Mouse (Mus musculus) megakaryocyte, adult 5-6 weeks (primary cell): ENCODE results near the gene Kalrn. TPM values are rescaled to one million over a fixed set of nuclear protein-coding genes. Genes with fewer than 3 reads are reported as not detected.

Experiments used
- ATAC-seq: 2 replicates; pipeline ENCODE4 v1.8.0; 2016; ENCODE audit warnings: mild to moderate bottlenecking, inconsistent platforms; ENCODE audit not compliant: poor library complexity, severe bottlenecking
- total RNA-seq, 2 experiments: library from RNA; stranded (forward) in 1 of 2; stranded (reverse) in 1 of 2; fragments of 153-499, 151-499 nt in 1 of 2; fragments of 221-1000, 200-1000 nt in 1 of 2; gene quantifications; 2 replicates each; pipeline versions ENCODE4 v1.2.3 to v1.2.4; 2015 to 2017

The Kalrn gene
- total RNA-seq, 2 experiments from 2014 or later = 0.81 to 1.2 TPM

GRCm38 (mm10) chr16:34372103-34372741 is 201.1 kb downstream of the Kalrn start:
- ATAC-seq = no peak

DNA sequence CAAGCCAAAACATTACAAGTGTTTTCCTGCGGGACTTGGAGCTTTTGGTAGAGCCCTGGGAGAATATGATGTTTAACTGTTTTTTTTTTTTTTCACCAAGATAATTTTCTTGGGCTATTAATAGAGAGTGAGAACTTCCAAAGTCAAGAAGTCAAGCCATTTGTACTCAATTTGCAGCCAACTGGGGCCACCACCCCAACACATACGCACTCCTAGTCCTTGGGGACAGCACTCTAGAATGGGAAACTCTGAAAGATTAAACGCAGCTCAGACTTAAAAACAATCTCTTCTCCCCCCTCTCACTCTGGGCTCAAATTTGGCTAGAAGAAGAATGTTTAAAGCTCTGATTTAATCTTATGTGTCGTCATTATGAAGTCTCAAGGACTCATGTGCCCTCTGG is 214.1 kb downstream of the Kalrn start:
- no peak for ATAC-seq

DNA sequence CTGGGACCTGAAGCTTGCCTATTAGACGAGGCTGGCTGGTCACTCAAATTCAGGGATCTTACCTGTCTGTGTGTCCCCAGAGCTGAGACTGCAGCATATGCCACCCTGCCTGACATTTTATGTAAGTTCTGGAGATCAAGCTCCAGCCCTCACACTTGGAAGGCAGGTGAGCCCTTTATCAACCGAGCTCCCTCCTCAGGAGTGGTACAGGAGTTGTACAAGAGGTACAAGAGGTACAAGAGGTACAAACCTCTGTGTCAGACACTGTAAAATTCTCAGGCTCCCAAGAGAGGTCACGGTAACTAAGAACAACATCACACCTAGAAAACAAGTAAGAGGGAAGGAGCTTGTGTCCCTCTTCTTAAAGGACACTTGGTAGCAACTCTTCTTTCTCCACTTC is 217.8 kb downstream of the Kalrn start:
- ATAC-seq = no peak

DNA sequence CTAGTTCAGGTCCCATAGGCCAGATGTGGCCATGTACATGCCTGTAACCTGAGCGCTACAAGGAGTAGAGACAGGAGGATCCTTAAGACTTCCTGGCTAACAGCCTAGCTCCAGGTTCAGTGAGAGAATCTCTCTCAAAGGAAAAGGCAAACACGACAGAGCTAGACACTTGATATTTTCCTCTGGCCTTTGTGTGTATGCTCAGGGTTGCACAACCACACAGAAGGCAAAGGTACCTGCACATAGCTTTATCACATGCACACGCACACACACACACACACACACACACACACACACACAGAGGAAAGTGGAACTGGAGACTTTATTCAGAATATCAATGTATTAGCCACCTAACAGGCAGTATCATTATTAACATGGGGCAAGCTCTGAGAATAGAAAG is 219.3 kb downstream of the Kalrn start:
- ATAC-seq = no peak

DNA sequence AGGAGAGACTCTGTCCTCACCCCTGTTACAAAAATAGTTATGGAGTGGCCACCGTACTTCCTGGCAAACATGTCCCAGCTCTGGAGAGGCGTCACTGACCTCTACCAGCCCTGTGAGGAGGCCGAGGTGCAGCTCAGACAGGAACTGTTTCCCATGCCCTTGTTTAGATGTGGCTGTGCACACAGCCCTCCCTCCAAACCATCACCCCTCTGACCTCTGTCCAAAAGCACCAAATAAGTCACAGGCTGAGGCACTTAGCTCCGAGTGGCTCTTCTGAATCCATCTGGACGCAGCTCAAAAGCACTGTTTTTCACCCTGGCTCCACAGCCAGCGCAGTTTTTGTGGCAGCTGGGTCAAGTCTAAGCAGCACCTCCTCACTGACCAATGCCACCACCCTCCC is 220.6 kb downstream of the Kalrn start:
- no peak for ATAC-seq

- ATAC-seq = no peak
Observed at GRCm38 (mm10) chr16:34351575-34352150, 221.7 kb downstream of the Kalrn start.

- ATAC-seq = no peak
Observed at GRCm38 (mm10) chr16:34347574-34347973, 225.8 kb downstream of the Kalrn start.

DNA sequence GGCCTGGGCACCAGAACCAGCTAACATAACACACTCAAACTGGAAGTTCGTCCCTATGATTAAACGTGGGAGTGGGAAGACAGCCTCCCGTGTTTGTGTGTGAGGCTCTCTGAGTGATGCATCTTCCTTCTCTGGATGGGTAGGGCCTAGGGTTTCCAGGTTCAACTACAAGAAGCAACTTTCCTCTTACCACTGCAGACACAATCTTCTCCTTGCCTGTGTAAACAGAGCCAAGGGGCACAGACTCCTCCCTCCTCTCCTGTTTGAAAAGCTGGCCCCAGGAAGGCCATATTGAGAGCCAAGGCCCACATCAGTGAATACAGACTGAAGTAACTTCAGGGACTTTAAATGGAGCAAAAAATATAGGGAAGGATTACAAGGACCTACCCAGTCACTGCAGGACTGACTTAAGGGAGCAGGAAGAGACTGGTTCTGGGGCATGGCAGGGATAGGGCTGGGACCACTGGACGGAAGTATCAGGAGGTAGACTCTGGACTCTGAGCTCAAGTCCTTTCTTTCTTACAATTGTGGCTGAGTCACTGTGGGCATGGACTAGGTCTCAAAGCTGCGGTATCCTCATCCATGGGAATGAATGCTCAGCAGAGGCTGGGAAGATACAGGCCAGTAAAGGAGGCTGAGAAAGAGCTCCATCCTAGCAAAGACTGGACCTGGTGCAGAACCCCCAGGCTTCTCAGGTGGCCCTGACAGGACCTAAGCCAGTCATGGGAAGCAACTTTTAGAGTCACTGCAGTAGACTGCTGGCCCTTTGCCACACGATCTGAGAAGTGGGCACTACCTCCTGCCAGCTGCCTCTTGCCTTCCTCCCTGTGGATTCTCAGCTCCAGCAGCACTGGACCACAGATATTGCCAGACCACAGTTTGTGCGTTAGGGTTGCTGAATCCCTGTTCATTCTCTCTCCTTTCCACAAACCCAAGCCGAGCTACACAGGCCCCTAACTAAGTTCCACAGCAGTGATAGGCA is 228.1 kb downstream of the Kalrn start:
- no peak for ATAC-seq

- ATAC-seq = no peak
Observed at GRCm38 (mm10) chr16:34343968-34344367, 229.4 kb downstream of the Kalrn start.

DNA sequence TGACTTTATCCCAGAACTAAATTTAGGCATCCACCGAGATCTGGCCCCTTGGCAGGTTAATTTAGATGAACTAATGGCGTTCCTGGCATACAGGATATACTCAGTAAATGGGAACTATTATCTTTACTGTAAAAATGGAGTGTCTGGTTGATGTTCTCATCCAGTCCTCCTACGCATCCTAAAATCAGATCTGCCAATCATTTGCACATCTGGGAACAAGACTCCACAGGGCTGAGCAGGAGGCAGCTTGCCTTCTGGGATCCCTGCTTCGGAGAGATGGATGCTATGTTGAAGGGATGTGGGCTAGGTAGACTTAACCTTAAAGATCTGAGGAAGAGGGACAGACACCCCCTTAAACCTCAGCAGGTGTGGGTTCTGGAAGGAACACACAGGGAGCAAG is 230.2 kb downstream of the Kalrn start:
- ATAC-seq = no peak

GRCm38 (mm10) chr16:34342369-34343160 is 230.8 kb downstream of the Kalrn start:
- ATAC-seq = no peak

GRCm38 (mm10) chr16:34334919-34335318 is 238.4 kb downstream of the Kalrn start:
- ATAC-seq = no peak

GRCm38 (mm10) chr16:34331630-34332029 is 241.7 kb downstream of the Kalrn start:
- ATAC-seq = no peak

- ATAC-seq = no peak
Observed at GRCm38 (mm10) chr16:34329876-34330275, 243.5 kb downstream of the Kalrn start.

GRCm38 (mm10) chr16:34329431-34329873 is 243.9 kb downstream of the Kalrn start:
- no peak for ATAC-seq

DNA sequence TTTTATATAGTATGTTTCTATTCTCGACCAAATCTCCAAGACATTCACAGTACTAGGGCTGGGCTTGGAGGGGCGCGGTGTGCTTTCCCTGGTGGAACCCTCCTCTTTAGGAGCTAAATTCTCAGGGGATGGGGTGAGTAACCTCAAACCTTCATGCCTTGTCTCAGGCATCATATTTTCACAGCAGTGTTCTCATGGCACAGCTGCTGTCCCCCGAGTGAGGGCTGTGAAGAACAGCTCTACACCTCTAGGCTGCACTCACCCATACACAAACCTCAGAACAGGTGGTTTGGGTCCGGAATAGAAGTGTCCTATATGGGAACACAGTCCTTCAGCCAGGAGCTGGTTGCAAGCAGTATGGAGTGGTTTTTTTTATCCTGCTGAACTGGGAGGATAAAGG is 245.4 kb downstream of the Kalrn start:
- no peak for ATAC-seq

- ATAC-seq = no peak
Observed at GRCm38 (mm10) chr16:34325869-34326268, 247.5 kb downstream of the Kalrn start.

GRCm38 (mm10) chr16:34325161-34325560 is 248.2 kb downstream of the Kalrn start:
- no peak for ATAC-seq

DNA sequence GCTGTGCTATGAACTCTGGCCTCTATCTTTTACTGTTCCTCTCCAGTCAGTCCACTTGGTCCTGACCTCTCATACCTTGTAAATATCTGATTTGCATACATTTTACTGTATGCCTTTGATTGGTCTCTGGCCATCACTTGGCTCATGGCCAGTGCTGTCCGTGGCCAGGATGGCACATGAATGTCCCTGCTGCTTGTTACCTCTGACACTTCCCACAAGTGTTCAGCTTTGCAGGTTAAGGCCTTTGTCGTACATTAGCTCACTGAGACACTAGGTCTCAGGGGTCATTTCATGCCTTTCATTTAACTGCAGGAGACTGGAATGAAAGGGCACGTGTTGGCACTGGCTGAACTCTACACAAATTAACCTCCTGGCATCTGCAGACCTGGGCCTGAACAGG is 248.6 kb downstream of the Kalrn start:
- ATAC-seq = no peak

GRCm38 (mm10) chr16:34323496-34323895 is 249.8 kb downstream of the Kalrn start:
- ATAC-seq = no peak

DNA sequence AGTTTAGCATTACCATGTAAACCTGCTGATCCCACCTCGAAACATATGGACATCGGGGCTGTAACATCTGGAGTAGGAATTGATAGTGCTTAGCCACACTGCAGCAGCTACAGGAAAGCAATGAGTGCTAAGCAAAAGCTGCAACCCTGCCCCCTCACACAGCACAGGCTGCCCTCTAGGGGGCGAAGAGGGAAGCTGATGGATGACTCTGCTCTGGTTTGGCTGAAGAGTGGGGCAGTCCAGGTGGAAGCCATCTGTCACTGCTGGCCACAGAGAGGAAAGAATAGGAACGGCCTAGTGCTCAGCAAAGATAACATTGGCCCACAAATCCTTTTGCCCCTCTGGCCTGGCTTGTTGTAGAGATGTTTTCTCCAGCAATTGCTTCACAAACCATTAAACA is 250.8 kb downstream of the Kalrn start:
- no peak for ATAC-seq
